Mouse (Mus musculus): ENCODE measurements around the gene Itk.
"Not testable (repeated sequence)": the region's sequence is repeated elsewhere in the genome, so short reads cannot be mapped to it uniquely, and the experiment has no call there.

Gene Itk

DNA sequence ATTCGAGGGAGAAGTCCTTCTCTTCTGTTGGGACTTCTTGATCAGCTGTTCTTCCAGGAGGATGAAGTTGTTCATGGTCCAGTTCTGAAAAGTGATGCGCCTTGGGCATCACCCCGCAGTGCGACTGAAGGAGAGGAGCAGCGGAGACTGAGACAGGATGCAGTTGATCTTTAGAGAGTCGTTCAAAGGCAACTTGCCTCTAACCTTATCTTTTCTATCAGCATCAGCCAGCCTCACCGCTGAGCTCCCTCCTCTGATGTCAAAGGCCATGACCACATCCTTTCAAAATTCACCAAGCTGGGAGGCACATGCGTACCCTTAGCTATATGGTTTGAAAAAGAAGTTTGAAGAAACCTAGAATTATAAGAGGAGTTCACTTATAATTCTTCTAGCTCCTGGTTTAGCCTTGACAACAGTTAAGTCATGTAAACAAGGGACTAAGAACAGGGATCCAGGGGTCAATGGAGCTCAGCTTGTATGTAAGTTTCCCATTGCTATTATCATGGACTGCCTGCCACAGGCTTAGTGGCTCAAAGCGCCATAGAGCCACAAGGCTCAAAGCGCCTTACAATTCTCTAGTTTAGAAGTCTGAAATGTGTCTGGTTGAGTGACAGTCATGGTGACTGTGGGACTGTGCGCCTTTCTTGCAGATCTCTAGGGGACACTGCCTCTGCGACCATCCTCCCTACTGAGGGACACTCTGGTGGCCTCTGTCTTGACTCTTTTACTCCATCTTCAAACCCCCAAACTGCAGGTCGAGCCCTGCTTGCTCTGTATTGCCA is at the start of gene Itk:
Gene Itk, minus strand, starts transcription at position 180 of the 782 bp plus-strand sequence.
- DNase-seq (ENCODE audit: low spot score in 2 of 2), result no peak

DNA sequence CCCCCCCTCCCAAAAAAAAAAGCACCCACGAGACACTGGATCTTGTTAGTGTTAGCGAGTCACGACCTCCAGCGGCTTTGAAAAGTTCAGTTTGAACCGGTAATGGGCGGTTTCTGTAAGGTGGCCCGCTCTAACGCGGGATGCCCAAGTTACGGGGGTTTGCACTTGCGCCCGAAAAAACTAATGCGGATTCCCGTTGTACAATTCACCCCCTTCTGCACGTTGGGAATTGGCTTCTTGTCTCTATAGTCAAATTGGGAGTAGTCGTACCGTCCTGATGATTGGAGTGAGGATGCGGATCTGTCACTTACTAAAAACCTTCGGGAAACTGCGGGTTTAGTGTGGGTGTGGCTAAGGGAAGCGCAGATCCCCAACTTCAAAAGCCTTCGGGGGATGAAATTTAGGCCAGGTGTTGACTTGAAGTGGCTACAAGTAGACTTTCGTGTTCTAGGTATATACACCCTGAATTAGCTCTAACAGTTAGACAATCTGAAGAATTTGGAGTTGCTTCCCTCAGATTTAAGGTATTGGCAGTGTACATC is 48.2 kb upstream of the Itk start:
- DNase-seq (ENCODE audit: low spot score in 2 of 2), result no peak

DNA sequence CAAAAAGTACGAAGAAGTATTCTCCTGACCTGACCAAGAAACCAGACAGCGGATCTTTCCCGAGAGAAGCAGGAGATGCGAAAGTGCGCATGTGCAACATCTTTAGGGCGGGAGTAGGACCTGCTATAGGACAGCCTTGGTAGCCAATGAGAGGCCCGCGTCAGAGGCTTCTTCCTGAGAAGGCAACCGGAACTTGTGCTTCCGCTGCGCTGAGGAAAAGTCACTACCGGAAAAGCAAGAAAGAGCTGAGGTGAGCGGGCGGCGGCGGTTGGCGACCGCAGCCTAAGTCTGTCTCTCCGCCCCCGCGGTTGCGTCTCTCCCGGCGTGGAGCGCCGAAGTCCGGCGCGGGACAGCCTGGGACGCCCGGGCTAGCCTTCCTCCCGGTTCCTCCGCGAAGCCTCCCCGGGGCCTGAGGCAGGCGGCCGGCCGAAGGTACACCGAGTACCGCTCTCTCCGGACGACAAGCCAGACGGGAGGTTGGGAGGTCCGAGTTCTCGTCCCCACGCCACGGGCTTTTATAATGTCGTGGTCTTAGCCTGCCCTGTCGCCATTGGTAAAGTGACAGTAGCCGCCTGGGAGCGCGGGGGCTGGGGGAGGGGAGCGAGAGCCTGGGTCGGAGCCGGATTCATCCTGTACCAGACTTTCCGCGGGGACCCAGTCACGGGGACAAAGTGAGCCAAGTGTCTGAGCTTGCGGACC is 47.6 kb upstream of the Itk start, which contains the start of gene Med7:
Gene Med7, plus strand, starts transcription at position 166 of the 699 bp plus-strand sequence.
- DNase-seq (ENCODE audit: low spot score in 2 of 2), result peak; percentile 93 to 97

DNA sequence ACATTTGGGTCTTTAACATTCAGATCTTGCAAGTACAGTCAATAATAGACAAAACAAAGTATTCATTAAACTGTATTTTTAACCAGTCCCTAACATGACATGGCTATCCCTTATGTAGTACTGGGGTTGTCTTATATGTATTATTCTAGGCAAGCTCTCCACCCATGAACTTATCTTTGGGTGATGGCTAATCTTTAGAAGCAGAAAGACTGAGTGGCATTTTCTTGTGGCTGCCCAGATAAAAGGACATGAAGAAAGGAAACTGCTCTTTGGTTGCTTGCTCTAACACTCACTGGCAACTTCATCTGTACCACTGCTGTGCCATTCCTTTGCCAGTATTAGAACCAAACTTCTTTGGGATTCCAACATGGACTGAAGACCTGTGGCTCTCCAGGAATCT is 46.0 kb upstream of the Itk start:
- no peak for DNase-seq (ENCODE audit: low spot score in 2 of 2)

DNA sequence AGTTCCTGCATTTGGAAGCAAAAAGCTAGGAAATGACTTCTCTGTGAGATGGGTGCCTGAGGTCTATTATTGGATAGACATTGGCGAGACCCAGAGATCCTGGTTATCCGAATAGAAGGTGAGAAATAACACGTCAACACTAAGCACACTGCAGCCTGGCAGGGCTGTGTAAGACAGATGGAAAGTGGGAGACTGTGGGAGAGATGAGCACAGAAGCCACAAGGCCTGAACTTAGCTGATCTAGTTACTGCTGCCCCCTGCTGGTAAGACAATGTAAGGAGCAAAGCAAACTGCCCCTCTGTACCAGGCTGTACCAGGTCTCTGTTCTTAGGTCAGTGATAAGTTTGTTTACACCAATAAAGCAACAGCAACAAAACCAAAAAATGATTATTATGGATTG is 41.8 kb upstream of the Itk start:
- peak; percentile 77 to 89 for DNase-seq (ENCODE audit: low spot score in 2 of 2)

DNA sequence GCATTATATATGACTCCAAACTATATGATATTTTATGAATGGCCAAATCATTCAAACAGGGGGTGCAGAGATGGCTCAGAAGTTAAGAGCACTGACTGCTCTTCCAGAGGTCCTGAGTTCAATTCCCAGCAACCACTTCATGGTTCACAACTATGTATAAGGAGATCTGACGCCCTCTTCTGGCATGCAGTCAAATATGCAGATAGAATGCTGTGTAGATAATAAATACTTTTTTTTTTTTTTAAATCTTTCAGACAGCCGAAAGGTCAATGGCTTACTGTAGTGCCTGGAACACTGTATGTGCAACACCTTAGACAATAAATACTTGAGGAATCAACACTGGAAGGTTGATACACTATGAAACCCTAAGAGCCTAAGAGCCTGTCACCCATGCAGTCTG is 40.8 kb upstream of the Itk start:
- DNase-seq (ENCODE audit: low spot score in 2 of 2), result no peak

DNA sequence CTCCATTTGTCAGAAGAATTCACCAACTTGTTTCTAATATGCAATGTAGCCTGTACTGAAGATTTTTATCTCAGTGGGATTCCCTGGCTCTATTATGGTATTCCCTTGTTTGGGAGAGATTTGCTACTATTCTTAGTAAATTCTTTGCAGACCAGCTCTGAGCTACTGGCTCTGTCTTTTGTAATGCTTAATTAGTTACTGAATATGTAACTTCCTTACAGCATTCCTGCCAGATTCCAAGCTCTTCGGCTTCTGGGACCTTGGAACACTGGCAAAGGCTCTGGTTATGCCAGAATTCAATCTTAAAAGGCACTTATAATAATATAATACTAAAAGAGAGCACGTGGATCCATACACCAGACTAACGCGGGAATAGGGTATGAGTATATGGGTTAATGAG is 38.8 kb upstream of the Itk start:
- not testable (repeated sequence) for DNase-seq (ENCODE audit: low spot score in 2 of 2)

DNA sequence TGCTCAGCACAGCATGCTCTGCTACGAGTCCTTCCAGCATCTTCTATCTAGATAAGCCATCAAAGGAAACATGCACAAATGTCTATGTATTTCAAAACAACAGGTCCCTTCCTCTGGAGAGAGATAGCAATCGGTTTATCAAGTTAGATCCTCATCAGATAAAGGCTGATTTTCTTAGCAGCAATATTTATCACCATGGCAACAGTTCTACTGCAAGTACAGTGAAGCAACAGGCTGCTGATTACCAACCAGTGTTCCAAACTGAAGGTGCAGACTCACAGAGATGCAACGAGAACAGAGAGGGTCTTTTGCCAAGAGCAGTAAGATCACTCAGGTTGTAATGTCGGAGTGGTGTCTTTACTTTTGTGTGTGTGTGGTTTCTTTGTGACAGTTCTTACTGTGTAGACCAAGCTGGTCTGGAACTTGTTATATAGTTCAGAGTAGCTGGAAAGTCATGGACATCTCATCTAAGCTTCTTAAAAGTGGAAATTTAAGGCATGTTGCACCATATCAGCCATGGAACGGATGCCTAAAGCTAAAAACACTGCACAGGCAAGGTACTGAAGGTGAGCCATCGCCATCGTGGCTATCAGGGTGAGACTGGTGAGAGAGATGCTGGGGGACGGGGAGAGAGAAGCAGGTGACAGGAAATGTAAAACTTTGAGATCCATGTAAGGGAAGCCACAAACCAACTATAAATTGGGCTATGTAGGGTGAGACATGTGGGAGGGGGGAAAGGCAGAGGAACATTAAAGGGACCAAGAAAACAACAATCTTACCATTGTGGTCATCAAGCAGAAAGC is 32.0 kb upstream of the Itk start:
- DNase-seq (ENCODE audit: low spot score in 2 of 2), result no peak

DNA sequence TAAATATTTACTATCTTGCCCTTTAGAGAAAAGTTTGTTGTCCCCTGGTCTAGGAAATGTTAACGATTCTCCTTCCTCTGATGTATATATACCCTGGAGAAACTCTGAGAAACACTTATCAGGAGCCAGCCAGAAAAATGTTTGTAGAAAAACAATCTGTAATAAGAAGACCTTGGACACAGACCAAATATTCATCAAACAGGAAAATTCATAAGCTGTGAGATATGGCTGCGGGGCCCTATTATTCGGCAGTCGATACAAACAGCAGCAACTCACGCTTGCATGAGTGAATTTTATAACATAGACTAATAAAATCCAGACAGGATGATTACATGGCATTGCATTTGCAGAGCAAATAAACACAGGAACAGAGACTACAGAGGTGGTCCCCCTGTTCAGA is 29.5 kb upstream of the Itk start:
- no peak for DNase-seq (ENCODE audit: low spot score in 2 of 2)

DNA sequence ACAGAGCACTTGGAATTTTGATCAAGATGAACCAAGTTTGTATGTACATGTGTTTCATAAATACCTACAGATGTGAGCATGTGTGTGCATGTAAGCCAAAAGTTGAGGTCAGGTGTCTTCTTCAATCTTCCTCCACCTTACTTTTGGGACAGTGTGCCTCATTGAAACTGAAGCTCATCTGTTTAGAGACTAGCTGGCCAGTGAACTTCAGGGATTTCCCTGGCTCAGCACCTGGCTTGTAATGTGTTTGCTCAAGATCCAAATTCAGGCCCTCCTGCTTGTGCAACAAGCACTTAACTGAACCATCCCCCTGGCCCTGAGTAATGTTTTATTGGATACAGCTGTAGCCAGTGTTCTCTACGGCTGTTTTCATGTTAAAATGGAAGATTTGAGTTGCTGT is 29.1 kb upstream of the Itk start:
- no peak for DNase-seq (ENCODE audit: low spot score in 2 of 2)

DNA sequence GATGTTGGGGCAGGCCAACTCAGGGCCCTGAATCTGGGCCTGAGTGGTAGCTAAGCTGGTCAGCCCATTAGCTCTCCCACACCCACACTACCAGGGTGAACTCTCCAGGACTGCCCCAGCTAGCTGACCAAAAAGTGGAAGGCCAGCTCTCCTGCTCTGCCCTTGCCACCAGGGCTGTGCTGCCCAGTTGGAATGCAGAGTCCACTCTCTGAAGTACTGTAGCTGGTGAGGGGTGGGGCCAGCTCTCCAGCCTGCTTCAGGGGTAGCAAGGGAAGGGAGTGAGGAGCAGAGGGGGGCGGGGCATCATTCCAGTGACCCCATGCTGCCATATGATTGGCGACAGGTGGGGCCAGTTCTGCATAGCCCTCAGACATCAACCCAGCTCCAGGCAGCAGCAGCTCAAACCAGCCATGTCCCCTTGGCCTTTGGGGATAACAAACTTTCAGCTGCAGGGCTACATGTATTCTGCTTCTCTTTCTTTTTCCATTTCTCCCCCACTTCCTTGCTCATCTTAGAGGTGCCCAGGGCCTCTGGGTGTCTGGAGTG is 20.8 kb upstream of the Itk start:
- DNase-seq (ENCODE audit: low spot score in 2 of 2), result no peak

DNA sequence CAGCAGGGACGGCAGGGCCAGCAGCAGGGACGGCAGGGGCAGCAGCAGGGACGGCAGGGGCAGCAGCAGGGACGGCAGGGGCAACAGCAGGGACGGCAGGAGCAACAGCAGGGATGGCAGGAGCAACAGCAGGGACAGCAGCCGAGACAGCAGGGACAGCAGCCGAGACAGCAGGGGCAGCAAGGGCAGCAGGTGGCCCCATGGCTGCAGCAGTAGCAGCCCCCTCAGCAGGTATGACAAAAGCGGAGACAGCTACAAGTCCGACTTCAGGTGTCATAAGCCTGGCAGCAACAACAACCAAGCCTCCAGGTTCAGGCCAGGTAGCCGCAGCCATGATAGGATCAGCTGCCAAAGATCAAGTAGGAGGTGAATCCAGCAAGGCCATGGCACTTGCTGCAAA is 17.4 kb upstream of the Itk start:
- no peak for DNase-seq (ENCODE audit: low spot score in 2 of 2)

DNA sequence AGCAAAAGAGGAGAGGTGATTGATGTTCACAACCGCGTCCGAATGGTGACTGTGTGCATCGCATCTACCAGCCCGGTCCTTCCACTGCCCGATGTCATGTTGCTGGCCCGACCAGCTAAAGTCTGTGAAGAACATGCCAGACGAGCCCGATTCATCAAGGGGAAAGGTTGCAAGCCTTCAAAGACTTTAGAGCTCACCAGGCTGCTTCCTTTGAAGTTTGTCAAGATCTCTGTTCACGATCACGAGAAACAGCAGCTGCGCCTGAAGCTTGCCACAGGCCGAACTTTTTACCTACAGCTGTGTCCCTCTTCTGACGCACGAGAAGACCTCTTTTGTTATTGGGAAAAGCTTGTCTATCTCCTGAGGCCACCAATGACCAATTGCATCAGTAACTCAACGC is 15.7 kb upstream of the Itk start:
- DNase-seq (ENCODE audit: low spot score in 2 of 2), result no peak

DNA sequence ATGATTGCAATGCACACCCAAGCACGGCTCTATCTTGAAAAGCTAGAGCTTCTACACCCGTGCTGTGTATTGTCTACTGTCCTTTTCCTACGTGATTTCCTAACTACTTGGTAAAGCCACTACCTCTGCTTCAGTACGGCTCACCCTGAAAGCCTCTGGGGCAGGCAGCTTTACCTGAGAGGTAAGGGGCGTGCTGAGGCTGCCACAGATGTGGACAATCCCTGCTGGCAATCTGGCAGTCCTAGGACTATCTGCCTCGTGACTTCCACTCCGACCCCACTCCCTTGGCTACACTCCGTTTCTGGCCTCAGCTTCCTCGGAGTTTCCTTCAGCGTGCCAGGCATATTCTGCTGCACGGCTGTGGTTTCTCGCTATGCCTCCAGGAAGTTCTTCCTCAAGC is 12.2 kb upstream of the Itk start:
- DNase-seq (ENCODE audit: low spot score in 2 of 2), result no peak

DNA sequence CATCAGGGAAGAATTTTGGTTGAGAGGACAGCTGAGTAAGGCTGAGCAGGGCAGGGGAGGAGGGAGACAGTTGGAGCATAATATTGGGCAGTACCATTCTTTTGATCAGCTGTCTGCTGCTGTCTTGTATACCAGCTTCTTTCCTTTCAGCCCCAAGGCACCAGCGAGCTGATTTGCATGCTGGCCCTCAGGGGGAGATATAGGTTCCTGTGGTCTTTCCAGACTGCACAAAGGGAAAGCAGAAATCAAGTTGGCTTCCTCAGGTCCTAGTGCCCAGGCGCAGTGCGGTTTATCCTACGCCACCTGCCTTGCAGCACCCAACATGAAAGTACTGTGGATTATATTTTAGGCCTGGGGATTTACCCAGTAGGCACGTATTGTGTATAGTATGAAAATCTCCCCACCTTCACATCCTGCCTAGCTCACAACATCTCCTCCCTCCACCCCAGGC is 9.6 kb upstream of the Itk start:
- no peak for DNase-seq (ENCODE audit: low spot score in 2 of 2)

DNA sequence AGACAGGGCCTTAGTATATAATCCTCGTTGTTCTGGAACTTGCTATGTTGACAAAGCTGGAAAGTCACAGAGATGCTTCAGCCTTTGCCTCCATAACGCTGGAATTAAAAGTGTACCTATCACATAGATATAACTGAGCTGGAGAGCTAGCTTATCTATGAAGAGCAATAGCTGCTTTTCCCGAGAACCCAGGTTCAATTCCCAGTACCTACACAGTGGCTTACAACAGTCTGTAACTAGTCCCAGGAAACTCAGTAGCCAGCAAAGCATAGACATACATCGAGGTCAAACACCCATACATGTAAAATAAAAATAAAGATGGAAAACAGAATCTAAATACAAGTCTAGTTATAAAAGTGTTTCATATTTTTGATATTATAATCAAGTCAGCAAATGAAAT is 9.2 kb upstream of the Itk start:
- no peak for DNase-seq (ENCODE audit: low spot score in 2 of 2)

DNA sequence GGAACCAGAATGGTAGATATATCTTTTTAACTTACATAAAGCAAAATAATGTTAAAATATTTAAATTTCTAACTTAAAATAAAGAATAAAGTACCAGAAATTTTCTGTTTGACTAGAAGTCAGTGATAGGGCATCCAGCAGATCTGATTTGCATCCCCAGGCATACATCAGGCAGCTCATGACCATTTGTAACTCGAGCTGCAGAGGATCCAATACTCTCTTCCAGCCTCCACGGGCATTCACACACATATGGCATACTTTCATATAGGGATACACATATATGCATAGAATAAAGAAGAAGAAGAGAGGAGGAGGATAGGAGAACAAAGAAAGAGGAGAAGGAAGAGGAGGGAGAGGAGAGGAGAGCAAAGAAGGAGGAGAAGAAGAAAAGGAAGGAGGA is 8.6 kb upstream of the Itk start:
- no peak for DNase-seq (ENCODE audit: low spot score in 2 of 2)

DNA sequence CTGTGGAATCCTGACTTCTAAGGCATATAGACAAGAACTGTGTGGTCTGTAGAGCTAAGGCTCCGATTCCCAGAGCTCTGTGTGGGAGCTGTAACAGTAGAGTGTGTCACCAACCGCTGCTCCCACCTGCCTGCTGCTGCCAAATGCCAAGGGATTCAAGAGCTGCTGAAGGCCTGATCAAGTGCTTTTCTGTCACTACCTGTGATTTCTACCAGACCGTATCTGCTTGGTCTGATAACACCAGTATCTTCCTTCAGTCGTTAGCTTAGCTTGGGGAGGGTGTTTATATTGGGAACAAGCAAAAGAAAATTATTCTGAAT is 7.5 kb upstream of the Itk start:
- DNase-seq (ENCODE audit: low spot score in 2 of 2), result peak; percentile 14 to 15

DNA sequence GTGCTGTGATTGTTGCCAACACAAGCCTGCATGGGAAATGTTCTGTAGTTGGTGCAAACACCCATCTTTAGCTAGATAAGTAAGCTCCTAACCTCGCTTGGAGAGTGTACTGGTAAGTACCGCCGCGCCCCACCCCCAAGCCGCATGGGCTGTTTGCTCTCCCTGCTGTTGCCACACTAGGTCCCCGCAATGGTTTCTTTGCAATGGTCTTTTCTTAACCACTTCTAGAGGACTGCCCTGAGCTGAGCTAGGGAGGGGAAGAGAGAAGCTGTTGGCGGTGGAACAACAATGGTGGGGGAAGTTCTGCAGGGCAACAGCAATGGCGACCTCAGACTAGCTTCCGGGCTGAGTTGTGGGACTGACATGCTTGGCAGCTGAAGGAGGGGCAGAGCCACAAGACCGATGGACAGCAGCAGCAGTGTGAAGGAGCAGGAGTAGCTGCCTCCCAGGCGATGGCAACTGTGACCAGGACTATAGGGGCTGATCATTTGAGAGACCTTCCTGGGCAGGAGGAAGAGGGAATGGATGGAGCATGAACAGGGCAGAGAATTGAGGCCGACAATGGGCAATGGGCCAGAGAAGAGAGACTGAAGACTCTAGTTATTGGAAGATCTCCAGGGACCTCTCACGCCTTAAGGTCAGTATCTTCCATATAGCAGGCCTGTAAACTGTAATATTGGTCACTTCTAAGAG is 7.0 kb upstream of the Itk start, which contains the start of gene Fam71b:
Gene Fam71b, plus strand, starts transcription at position 393 of the 693 bp plus-strand sequence.
- DNase-seq (ENCODE audit: low spot score in 2 of 2), result no peak

DNA sequence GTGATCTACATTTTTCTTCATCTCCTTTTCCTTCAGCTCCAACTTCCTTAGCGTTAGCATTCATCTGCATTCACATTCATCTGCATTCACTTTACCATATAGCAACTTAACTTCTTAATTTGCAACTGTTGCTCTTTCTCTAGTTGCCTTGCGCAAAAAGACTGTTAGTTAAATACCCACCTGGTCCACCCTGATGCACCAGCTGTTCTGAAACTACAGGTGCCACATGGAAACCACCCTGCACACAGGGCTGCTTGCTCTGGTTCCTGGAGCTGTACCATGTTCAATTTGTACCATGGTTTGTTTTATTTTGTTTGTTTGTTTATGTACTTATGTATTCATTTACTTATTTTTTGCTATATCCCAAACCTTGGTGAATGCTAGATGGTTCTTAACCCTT is 6.4 kb upstream of the Itk start:
- DNase-seq (ENCODE audit: low spot score in 2 of 2), result no peak

DNA sequence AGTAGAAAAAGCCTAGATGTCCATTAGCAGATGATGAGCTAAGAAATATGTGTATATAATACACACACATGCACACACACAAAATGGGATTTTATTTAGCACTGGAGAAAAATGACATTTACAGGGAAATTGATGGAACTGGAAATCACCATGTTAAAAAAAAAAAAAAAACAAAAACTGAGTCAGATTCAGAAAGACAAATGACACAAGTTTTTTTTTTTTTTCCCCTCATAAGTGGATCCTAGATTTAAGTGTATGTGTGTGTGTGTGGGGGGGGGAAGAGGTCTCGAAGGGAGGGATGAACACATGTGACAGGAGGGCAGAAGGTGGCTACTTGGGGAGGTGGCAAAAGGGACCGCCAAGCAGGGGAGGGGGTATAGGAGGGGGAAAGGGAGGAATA is 5.8 kb upstream of the Itk start:
- DNase-seq (ENCODE audit: low spot score in 2 of 2), result no peak

All from right cerebral cortex, postnatal 36 days (tissue).